Mouse (Mus musculus) cerebellum, postnatal 4 days (tissue): Measurements from ENCODE around the gene Tsfm.
"Not testable (repeated sequence)": the region's sequence is repeated elsewhere in the genome, so short reads cannot be mapped to it uniquely, and the experiment has no call there.

ENCODE experiments used
- DNase-seq, 2 experiments: peaks; one replicate each; pipeline ENCODE4 v3.0.0; 2022; ENCODE audit warnings: low spot score in 2 of 2, mixed read lengths in 1 of 2

The Tsfm gene

GRCm38 (mm10) chr10:127063913-127064870, 33.6 kb upstream of the Tsfm start:
- DNase-seq: no peak

- peak; percentile 99 for DNase-seq
Observed at GRCm38 (mm10) chr10:127063239-127063872, 32.7 kb upstream of the Tsfm start, which contains the start of gene Cdk4. Gene Cdk4, plus strand, starts transcription at chr10:127063534.

GRCm38 (mm10) chr10:127062503-127062902, 31.9 kb upstream of the Tsfm start:
- no peak for DNase-seq

GRCm38 (mm10) chr10:127062101-127062500, 31.5 kb upstream of the Tsfm start:
- not testable (repeated sequence) for DNase-seq

GRCm38 (mm10) chr10:127061513-127061912, 30.9 kb upstream of the Tsfm start:
- DNase-seq: no peak

GRCm38 (mm10) chr10:127061085-127061484, 30.4 kb upstream of the Tsfm start:
- no peak for DNase-seq

GRCm38 (mm10) chr10:127059968-127060916, 29.6 kb upstream of the Tsfm start, which contains the start of gene March9:
Gene March9, minus strand, starts transcription at chr10:127060184.
- peak in 1 of 2 experiments; percentile 72 for DNase-seq

- no peak for DNase-seq
Observed at GRCm38 (mm10) chr10:127059174-127059967, 28.7 kb upstream of the Tsfm start.

- no peak for DNase-seq
Observed at GRCm38 (mm10) chr10:127058708-127059107, 28.1 kb upstream of the Tsfm start.

GRCm38 (mm10) chr10:127058161-127058560, 27.5 kb upstream of the Tsfm start:
- peak; percentile 72 to 86 for DNase-seq

GRCm38 (mm10) chr10:127056490-127056889, 25.9 kb upstream of the Tsfm start:
- DNase-seq: no peak

GRCm38 (mm10) chr10:127055406-127055805, 24.8 kb upstream of the Tsfm start:
- DNase-seq: no peak

GRCm38 (mm10) chr10:127054646-127055045, 24.0 kb upstream of the Tsfm start:
- no peak for DNase-seq

GRCm38 (mm10) chr10:127050119-127050474, 19.5 kb upstream of the Tsfm start:
- DNase-seq: no peak

- no peak for DNase-seq
Observed at GRCm38 (mm10) chr10:127049395-127050118, 18.9 kb upstream of the Tsfm start.

- no peak for DNase-seq
Observed at GRCm38 (mm10) chr10:127048608-127049394, 18.2 kb upstream of the Tsfm start.

GRCm38 (mm10) chr10:127047954-127048353, 17.3 kb upstream of the Tsfm start, which contains the start of gene Cyp27b1:
Gene Cyp27b1, plus strand, starts transcription at chr10:127048250.
- DNase-seq: no peak

GRCm38 (mm10) chr10:127043187-127043586, 12.5 kb upstream of the Tsfm start:
- DNase-seq: no peak

GRCm38 (mm10) chr10:127042468-127043115, 12.0 kb upstream of the Tsfm start:
- no peak for DNase-seq
